Mouse (Mus musculus) olfactory bulb, adult 2 months (tissue): ENCODE results near the gene Zhx3.
A peak's percentile ranks its signal among the peaks of the same experiment; 100 is the strongest.

ENCODE experiments used
- CTCF ChIP-seq: fragments of 200-500 bp; IDR thresholded peaks from 2 replicates; pipeline ENCODE4 v1.5.1; 2012; ENCODE audit warnings: low read depth, mild to moderate bottlenecking, low read length, moderate library complexity; ENCODE audit not compliant: insufficient read depth
- POLR2A ChIP-seq: fragments of 200-500 bp; IDR thresholded peaks from 2 replicates; pipeline ENCODE4 v1.6.1; 2012; ENCODE audit warnings: mild to moderate bottlenecking, low read depth, low read length, moderate library complexity; ENCODE audit not compliant: insufficient read depth

- TF ChIP-seq POLR2A = peak; percentile 95
- TF ChIP-seq CTCF = no peak
Observed at GRCm38 (mm10) chr2:160731117-160731838, 141.5 kb downstream of the Zhx3 start, which contains the start of gene Plcg1.
